Mouse (Mus musculus) neural tube, embryonic 10.5 days (tissue): ENCODE results near the gene Pnp.
"Not testable (repeated sequence)": the region's sequence is repeated elsewhere in the genome, so short reads cannot be mapped to it uniquely, and the experiment has no call there.

Experiments
- DNase-seq: peaks from one replicate; pipeline ENCODE4 v3.0.0-alpha.2; 2017; ENCODE audit warnings: low spot score; ENCODE audit errors: extremely low spot score

Gene Pnp

DNA sequence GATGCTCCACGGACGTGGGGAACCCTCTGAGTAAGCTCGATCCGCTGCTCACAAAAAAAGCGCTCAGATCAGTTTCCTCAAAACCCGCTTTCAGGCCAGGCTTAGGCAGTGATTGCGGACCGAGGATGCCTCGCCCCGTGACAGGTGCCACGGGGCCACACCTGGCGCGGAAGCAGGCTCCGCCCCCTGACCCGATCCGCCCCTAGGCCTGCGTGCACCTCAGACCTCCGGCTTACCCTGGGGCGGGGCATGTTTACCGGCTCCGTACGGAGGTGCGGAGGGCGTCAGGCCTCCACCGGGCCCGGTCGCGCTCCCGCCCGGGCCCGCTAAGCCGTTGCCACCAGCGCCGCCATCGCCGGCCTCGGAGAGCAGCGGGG lies 517 bp upstream of the Pnp start:
- DNase-seq, result no peak

DNA sequence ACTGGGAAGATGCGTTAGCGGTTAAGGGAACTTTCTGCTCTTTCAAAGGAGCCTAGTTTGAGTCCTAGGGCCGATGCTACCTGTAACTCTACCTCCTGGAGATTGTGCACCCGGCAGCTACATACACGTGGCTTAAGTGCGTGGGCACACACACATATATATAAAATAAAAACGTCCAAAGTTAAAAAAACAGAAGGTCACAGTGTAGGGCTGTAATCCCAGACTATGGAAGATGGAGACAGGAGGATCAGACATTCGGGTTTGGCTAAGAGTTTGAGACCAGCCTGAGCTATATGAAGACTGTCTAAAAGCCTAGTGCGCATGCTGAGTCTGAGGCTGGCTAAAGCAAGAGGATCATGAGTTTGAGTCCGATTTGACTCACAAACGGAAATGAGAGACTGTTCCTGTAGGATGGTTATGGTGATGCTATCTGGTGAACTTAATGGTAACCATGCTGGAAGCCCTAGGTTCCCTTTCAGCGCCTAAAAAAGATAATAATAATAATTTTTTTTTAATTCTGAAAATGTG lies 675 bp downstream of the Pnp start:
- DNase-seq, result no peak

DNA sequence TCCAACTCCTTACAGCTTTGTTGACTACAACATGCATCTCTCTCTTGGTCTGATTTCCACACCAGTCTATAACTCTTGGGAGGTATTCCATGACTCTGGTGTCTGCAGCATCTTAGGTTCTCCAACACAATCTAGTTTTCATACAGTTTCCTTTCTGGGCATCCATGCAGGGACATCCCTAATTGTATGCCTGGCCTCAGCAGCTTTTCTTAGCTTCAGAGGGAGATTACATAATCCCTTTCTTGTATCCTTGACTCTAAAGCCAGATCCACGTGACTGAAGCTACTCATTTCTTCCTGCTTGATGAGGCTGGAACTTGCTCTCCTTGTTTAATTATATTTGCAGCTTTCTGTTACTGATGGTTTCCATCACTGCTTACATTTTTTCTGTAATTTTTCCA lies 5.8 kb downstream of the Pnp start:
- no peak for DNase-seq

DNA sequence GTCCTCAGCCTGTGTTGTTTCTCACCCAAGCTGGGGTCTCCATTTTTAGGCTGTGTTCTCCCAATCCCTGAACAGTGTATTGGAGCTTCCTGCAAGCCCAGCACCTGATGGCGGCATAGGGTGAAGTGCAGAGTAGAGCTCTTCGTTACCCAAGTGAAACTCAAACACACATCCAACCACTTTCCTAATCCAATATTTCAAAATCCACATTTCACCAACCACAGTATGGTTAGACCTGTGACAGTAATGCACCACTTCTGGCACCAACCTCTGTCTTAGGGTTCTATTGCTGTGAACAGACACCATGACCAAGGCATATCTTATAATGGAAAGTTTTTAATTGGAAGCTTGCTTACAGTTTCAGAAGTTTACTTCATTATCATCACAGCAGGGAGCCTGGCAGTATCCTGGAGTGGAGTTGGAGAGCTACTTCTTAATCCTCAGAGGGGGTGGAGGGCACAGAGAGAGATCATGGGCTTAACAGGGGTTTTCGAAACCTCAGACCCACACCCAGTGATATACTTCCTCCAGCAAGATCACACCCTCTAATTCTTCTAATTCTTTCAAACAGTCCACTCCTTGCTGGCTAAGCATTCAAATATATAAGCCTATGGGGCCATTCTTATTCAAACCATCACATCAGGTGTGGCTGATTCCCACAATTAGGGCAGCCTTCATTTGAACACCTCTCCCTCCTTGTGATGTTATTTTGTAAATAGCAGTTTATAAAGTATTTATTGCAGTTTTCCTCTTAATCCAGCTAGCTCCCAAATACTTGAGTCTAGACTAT lies 7.4 kb downstream of the Pnp start:
- no peak for DNase-seq

DNA sequence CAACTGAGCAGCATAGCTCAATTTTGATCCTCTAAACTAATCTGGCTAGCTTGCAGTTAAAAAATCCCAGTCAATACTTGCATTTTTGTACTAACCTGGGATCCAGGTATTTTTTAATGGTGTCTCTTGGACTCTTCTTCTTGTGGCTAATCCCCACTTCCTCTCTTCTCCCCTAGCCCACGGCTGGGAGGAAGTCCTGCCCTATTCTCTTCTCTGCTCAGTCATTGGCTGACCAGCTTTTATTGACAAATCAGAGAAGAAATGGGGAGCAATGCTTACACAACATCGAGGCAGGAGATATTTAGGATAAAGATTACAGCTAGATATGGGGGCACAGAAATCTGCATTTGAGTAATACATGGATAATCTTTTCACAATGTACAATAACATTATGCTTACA lies 8.1 kb downstream of the Pnp start:
- no peak for DNase-seq

DNA sequence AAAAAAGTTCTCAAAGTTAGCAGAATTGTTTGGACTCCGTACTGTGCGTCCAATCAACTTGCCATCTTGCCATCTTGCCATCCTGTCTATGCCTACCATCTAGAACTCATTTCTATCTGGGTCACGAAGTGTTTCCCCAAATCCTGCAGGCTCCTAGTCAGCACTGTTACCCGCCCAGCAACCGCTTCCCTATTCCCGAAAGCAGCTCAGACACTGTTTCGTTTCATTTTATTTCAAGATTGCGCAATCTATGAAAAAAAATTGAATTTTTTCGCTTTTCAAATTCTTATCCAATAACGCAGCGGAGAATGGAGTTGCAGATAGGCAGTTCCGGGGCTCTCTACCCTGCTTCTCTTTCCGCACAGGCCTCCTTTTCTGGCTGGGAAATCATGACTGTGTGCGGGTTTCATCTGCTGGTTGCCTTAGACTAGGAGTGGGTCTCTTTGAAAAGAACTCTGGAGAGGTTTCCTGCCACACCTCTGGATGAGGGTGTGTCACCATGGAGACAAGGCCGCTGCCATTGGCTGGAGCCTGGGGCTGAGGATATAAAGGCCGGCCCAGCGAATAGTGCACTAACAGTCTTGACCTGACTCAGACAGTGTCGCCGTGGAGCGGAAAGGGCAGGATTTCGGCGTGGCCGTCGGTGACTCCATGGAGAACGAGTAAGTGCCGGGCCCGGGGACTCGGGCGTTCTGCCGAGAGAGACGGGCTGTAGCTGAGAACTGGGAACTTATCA lies 13.2 kb downstream of the Pnp start, which contains the start of gene Gm49342:
Gm49342 (plus strand) TSS at position 586 of the 736 bp plus-strand sequence.
- DNase-seq, result peak; percentile 96

DNA sequence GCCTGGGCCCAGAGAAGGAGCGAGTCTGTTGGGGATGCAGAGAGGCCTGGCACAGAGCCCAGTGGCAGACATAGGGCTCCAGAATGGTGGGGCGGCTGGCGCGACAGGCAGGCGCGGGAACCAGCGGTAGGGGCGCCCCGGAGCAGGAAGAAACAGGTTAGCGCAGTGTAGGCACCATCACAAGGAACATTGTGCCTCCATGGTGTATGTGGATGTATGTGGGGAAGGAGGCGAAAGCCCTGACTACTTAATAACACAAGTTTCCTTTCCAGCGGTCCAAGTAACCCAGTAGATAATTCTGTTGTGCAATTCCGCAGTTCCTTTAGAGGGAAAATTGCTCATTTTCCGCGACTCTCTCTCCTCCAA lies 13.8 kb downstream of the Pnp start:
- not testable (repeated sequence) for DNase-seq

DNA sequence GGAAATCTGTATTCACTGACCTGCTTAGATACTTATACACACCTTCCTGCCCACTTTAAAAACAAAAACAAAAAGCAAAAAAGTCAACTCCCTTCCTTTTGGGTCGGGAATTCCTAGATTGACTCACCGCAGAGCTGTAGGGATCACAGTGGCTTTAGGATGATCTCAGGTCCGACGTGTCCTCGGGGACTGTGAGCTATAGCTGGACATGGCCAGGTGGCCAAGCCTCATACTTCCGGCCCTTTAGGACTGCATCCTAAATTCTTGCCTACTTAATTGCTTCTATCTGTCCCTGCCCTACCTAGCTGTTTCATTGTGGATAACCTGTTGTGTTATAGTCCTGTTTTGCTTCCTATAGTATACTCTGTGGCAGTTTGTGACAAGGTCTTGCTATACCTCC lies 14.2 kb downstream of the Pnp start:
- not testable (repeated sequence) for DNase-seq

DNA sequence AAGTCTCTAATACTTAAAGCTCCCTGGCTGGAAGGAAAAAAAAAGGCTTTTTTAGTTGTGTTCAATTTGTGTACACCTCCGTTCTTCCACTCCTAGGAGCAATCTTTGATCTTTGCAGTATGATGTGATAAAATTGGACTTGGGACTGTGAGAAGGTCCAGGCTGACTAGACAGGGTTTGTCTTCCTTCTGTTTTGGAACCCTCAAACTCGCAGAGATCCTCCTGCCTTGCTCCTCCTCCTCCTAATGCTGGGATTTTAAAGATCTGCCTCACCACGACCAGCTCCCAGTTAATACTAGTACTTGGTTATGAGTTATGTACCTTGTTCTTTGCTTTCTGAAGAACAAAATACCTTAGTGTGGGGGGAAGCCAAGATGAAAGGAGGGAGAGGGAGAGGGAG lies 14.6 kb downstream of the Pnp start:
- not testable (repeated sequence) for DNase-seq

DNA sequence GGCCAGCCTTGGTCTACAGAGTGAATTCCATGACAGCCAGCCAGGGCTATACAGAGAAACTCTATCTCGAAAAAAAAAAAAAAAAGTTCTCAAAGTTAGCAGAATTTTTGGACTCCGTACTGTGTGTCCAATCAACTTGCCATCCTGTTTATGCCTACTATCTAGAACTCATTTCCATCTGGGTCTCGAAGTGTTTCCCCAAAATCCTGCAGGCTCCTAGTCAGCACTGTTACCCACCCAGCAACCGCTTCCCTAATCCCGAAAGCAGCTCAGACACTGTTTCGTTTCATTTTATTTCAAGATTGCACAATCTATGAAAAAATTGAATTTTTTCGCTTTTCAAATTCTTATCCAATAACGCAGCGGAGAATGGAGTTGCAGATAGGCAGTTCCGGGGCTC lies 24.6 kb downstream of the Pnp start:
- DNase-seq, result no peak

DNA sequence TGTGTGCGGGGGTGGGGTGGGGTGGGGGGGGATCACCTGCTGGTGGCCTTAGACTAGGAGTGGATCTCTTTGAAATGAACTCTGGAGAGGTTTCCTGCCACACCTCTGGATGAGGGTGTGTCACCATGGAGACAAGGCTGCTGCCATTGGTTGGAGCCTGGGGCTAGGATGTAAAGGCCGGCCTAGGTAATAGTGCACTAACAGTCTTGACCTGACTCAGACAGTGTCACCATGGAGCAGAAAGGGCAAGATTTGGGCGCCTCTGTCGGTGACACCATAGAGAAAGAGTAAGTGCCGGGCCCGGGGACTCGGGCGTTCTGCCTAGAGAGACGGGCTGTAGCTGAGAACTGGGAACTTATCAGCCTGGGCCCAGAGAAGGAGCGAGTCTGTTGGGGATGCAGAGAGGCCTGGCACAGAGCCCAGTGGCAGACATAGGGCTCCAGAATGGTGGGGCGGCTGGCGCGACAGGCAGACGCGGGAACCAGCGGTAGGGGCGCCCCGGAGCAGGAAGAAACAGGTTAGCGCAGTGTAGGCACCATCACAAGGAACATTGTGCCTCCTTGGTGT lies 25.1 kb downstream of the Pnp start, which contains the start of gene Pnp2:
Pnp2 (plus strand) TSS at position 51 of the 567 bp plus-strand sequence.
- peak; percentile 35 for DNase-seq

DNA sequence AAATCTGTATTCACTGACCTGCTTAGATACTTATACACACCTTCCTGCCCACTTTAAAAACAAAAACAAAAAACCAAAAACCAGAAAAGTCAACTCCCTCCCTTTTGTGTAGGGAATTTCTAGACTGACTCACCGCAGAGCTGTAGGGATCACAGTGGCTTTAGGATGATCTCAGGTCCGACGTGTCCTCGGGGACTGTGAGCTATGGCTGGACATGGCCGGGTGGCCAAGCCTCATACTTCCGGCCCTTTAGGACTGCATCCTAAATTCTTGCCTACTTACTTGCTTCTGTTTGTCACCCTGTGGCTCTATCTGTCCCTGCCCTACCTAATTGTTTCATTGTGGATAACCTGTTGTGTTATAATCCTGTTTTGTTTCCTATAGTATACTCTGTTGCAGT lies 25.8 kb downstream of the Pnp start:
- not testable (repeated sequence) for DNase-seq

DNA sequence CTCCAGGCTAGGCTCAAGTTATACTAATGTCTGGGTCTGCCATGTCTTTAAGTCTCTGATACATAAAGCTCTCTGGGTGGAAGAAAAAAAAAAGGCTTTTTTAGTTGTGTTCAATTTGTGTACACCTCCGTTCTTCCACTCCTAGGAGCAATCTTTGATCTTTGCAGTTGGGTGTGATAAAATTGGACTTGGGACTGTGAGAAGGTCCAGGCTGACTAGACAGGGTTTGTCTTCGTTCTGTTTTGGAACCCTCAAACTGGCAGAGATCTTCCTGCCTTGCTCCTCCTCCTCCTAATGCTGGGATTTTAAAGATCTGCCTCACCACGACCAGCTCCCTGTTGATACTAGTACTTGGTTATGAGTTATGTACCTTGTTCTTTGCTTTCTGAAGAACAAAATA lies 26.3 kb downstream of the Pnp start:
- DNase-seq, result not testable (repeated sequence)

DNA sequence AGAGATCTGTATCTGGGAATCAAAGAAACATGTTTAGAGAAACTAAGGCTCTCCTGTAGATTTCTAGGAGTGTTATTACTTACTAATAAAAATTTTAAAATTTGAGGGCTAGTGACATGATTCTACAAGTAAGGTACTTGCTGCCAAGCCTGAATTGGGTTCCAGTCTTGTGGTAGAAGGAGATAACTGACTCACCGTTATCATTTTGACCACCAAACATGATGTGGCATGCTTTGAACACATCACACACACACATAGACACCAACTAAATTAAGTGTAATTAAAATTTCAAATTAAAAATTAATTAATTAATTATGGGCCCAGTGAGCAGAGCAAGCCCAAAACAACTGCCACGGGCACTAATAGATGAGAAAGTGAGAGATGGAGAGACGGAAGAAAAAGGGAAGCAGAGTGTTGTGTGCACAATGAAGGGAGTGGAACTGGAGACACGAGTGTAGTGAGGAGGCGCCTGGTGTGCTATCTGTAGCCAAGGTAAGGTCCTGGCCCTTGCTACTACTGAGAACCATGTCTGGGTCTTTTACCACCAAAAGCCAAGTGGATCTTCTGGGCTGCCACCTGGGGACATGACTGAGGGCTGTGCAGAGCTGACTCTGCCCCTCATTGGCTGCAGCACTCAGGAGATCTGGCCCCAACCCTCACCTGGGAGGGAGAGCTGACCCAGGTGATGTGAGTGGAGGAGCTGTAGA lies 27.6 kb downstream of the Pnp start:
- DNase-seq, result not testable (repeated sequence)

DNA sequence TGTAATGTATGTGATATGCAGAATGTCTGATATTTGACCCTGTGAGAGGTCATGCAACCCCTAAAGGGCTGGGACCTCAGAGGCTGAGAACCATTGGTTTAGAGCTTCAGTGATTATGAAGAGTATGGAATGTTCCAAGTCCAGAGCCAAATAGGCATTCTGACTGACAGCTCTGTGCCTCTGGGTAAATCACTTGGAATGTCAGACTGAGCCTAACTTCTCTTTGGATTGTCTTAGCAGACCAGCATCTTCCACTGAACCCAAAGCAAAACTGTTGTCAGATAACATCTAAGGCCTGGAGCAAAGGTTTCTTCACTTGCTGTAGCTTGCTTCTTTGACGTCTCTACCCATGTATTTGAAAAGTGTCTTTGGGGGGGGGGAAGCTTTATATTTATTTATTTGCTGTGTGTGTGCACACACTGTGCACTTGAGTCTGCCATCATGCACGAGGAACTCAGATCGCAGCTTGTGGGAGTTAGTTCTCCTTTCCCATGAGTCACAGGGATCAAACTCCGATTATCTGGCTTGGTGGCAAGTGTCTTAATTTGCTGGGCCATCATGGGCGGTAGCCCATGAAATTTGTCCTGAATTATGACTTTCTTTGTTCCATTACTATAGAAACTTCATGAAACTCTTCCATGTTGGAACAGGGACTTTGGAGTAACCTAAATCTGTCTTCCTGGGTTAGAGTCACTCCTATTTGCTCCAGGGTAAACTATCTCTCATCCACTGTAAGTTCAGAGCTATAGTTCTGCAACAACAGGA lies 37.5 kb downstream of the Pnp start:
- no peak for DNase-seq

DNA sequence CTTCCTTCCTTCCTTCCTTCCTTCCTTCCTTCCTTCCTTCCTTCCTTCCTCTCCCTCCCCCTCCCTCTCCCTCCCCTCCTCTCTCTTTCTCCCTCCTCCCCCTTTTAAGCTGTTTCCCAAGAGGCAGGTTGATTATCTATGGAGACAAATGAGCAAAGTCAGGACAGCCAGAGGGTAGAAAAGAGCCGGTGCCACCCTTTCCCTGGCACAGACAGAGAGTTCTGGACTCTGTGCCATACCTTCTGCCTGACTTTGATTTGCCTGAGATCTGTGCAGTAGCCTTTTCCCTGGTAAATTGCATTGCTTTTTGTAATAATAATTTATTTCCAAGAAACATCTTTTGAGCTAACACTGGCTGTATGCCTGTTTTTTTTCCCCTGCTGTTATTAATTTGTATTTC lies 38.2 kb downstream of the Pnp start:
- DNase-seq, result no peak

DNA sequence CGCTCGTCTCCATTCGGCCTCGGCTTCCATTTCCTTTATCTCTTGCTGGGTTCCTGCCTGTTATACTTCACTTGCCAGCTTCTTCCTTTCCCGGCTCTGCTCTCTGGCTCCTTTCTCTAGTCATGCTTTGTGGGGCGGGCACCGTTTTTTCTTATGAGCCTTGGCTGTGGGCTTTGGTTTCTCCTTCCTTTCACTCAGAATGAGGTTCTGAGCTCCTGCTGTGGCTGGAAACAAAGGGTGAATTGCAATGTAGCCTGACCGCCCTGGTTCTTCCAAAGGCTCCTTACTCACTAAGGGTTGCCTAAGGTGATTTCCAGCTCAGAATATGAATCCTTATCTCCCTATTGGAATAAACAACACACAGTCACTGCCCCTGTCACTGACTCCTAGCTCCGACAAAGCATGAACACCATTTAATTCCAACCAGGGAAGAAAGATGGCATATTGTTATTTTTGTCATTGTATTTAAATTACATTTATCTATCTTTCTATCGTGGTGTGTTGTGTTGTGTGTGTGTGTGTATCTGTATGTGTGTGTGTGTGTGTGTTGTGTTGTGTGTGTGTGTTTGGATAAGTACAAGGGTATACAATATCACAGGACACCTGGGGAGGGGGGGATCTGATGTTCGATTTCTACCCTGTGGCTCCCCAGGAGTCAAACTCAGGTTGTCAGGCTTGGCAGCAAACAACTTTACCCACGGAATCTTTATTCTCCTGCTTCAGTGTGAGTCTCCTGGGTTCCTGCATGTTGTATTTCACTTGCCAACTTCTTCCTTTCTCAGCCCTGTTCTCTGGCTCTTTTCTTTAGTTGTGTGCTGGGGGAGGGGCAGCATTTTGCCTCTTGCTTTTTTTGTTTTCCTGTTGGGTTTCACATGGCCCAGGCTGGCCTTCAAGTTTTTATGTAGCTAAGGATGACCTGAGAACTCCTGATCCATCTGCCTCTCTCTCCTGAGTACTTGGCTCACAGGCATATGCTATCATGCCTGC lies 39.0 kb downstream of the Pnp start:
- no peak for DNase-seq

DNA sequence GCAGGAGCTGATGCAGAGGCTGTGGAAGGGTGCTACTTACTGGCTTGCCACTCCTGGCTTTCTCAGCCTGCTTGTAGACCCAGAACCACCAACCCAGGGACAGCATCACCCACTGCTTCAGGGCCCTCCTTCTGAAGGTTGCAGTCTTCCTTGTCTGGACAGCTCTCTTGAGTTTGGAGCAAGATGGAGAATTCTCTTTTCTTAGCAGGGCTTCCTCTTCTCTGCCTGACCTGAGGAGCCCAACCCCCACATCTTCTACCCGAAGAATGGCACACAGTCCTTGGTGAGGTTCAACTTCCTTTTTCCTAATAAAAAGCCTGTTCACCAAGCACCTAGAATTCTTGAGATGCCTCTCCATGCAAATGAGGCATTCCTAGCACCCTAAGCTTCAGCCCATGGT lies 39.9 kb downstream of the Pnp start:
- no peak for DNase-seq

DNA sequence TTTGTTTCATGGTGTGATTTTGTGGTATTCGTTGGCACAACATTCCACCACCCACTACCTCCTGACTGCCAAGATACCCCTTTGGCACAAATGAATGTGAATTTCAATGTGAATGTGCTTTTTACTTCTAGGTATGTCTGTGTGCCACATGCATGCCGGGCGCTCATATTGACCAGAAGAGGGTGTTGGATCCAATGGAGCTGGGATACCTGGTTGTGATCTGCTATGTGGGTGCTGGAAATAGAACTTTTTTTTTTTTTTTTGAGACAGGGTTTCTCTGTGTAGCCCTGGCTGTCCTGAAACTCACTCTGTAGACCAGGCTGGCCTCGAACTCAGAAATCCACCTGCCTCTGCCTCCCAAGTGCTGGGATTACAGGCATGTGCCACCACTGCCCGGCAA lies 42.2 kb downstream of the Pnp start:
- DNase-seq, result not testable (repeated sequence)

DNA sequence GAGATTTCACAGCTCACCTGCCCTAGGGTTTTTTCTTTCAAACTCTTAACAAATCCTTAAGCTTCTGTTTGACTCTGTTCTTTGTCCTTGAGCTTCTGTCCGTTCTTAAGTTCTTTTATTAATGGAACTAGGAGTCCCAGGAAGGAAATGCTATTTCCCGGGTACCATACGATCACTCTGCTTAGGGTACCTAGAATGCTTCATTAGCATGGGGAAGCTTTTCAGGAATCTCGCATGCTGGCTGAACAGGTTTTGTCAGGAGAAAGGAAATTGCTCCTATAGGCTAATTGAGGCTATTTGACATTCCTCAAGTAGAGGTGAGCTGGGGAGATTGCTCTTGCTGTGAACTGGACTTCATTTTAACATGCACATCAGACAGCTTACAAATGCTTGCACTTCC lies 42.8 kb downstream of the Pnp start:
- no peak for DNase-seq
